Mouse (Mus musculus) heart, postnatal 0 days (tissue): ENCODE measurements around the gene Zswim5.

Experiments used
- CTCF ChIP-seq: IDR thresholded peaks from 2 replicates; pipeline ENCODE4 v1.5.1; 2016; ENCODE audit warnings: antibody characterized with exemption, control low read depth, low read depth
- EP300 ChIP-seq: IDR thresholded peaks from 2 replicates; pipeline ENCODE4 v1.6.1; 2016; ENCODE audit warnings: antibody characterized with exemption, low read depth

DNA sequence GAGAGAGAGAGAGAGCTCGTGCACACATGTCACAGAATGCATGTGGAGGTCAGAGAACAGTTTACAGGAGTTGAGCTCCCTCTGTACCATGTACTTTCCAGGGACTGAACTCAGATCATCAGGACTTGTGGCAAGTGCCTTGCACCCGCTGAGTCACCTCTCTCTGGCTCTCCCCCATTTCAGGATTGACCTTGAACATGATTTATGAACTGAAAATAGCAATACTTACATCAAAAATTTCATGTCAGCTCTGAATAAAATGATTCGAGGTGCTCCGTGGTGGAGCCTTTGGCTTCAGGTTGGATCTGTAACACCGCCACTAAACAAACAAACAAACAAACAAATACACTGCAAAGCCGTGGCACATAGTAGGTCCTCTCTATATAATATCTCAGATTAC lies 36.3 kb upstream of the Zswim5 start:
- TF ChIP-seq CTCF: no peak
- TF ChIP-seq EP300: no peak
